Mouse (Mus musculus) limb, embryonic 14.5 days (tissue): Measurements from ENCODE around the gene Herpud1. TPM values are rescaled to one million over a fixed set of nuclear protein-coding genes. Genes with fewer than 3 reads are reported as not detected.
A peak's percentile ranks its signal among the peaks of the same experiment; 100 is the strongest.

Experiments
- ATAC-seq: fragments of 200-750 bp; cut with Nextera tagmentation; 2 replicates; pipeline ENCODE4 v1.8.0; 2017; ENCODE audit warnings: low read depth, moderate number of reproducible peaks, moderate TSS enrichment; ENCODE audit not compliant: low FRiP score
- DNase-seq: peaks from one replicate; pipeline ENCODE4 v3.0.0-alpha.2; 2015; ENCODE audit warnings: low spot score
- H3K27ac ChIP-seq: fragments of 300-500 bp; sonication (generic); replicated peaks from 2 replicates; pipeline ENCODE4 v1.5.1; 2014; ENCODE audit warnings: low read depth, mild to moderate bottlenecking, low read length, moderate library complexity, mixed read lengths
- H3K27me3 ChIP-seq: fragments of 300-500 bp; sonication (generic); 2 replicates; pipeline ENCODE4 v1.6.1; 2014; ENCODE audit warnings: low read length, mixed read lengths; ENCODE audit not compliant: control insufficient read depth, insufficient read depth
- H3K36me3 ChIP-seq: fragments of 300-500 bp; sonication (generic); 2 replicates; pipeline ENCODE4 v1.6.1; 2014; ENCODE audit warnings: mild to moderate bottlenecking, low read length, moderate library complexity, mixed read lengths; ENCODE audit not compliant: control insufficient read depth, insufficient read depth
- H3K4me1 ChIP-seq: fragments of 300-500 bp; sonication (generic); 2 replicates; pipeline ENCODE4 v1.6.1; 2014; ENCODE audit warnings: antibody characterized with exemption, low read length, mixed read lengths; ENCODE audit not compliant: control insufficient read depth, insufficient read depth
- H3K4me2 ChIP-seq: fragments of 300-500 bp; sonication (generic); replicated peaks from 2 replicates; pipeline ENCODE4 v1.6.1; 2014; ENCODE audit warnings: low read depth, mild to moderate bottlenecking, low read length, moderate library complexity; ENCODE audit not compliant: severe bottlenecking
- H3K4me3 ChIP-seq: fragments of 300-500 bp; sonication (generic); replicated peaks from 2 replicates; pipeline ENCODE4 v1.5.1; 2014; ENCODE audit warnings: low read length
- H3K9ac ChIP-seq: fragments of 300-500 bp; sonication (generic); 2 replicates; pipeline ENCODE4 v1.6.1; 2014; ENCODE audit warnings: mild to moderate bottlenecking, low read depth, low read length, moderate library complexity; ENCODE audit not compliant: severe bottlenecking
- H3K9me3 ChIP-seq: fragments of 300-500 bp; sonication (generic); 2 replicates; pipeline ENCODE4 v1.6.1; 2016; ENCODE audit warnings: low read length; ENCODE audit not compliant: control insufficient read depth
- POLR2A ChIP-seq: fragments of 200-500 bp; IDR thresholded peaks from 2 replicates; pipeline ENCODE4 v1.8.0; 2012; ENCODE audit warnings: inconsistent platforms, mild to moderate bottlenecking, moderate library complexity, borderline replicate concordance; ENCODE audit not compliant: insufficient read depth, insufficient read length; ENCODE audit errors: extremely low read depth
- whole genome bisulfite sequencing: fragments of 180-500 bp; shearing (Covaris S2); extraction: QIAGEN DNeasy Blood & Tissue Kit; methylation state at CpG from one replicate; pipeline ENCODE4 v1.1.7; 2014; 5-methylcytosine and 5-hydroxymethylcytosine counted together
- polyA plus RNA-seq, 2 experiments: library from polyadenylated mRNA; depleted of rRNA in 1 of 2; stranded (reverse) in 1 of 2; unstranded in 1 of 2; fragments of >200 nt; fragmentation: Nextera tagmentation in 1 of 2; extraction: Ambion mirVana in 1 of 2; gene quantifications; 2 replicates each; pipeline versions ENCODE4 v1.2.1 to v1.2.3; 2012 to 2014

Herpud1 gene
- polyA plus RNA-seq, 2 experiments, result 72.9 to 84.1 TPM

GRCm38 (mm10) chr8:94387785-94388184 lies 1.5 kb downstream of the Herpud1 start:
- Histone ChIP-seq H3K9me3 (no peaks in the 10 kb centered on the region), H3K27ac (no peak overlapping the region), H3K4me2 (peak overlapping the region; percentile 91), H3K4me1 (peaks cover 7% of the 10 kb centered on the region; the same call in 1 of the 2 replicates), H3K27me3 (no peaks in the 10 kb centered on the region), H3K4me3 (peak overlapping the region; percentile 87), H3K9ac (peak overlapping the region; percentile 86), H3K36me3 (peaks cover 37% of the 10 kb centered on the region)
- TF ChIP-seq POLR2A, result no peak
- WGBS, result 20% methylated on average over 6 of the region's 6 CpGs
- no peak for ATAC-seq
- DNase-seq, result no peak

DNA sequence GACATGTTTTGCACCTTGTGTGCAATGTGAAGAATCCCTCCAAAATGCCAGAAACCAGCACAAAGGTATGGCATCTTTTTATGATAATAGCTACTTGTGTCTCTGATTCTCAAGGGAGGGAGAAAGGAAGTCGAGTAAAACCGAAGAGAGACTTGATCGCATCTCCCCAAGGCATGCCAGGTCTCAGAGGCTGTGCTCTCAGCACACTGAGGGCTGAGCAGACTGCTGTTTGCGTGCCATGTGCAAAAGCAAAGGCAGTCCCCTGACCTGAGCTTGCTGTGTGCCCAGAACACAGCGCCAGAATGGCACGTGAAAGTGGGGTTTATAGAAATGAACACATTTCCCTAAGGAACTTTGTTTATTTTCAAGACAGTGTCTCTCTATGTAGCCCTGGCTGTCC lies 3.3 kb downstream of the Herpud1 start:
- Histone ChIP-seq H3K9me3 (no peaks in the 10 kb centered on the region), H3K27me3 (no peaks in the 10 kb centered on the region), H3K4me3 (no peak overlapping the region), H3K27ac (no peak overlapping the region), H3K9ac (no peak overlapping the region), H3K4me2 (no peak overlapping the region), H3K4me1 (peaks cover 7% of the 10 kb centered on the region; the same call in 1 of the 2 replicates), H3K36me3 (peaks cover 52% of the 10 kb centered on the region)
- 87% methylated on average over 6 of the region's 6 CpGs for WGBS
- ATAC-seq (no peak), DNase-seq (no peak)
- no peak for TF ChIP-seq POLR2A

- 90% methylated on average over 6 of the region's 6 CpGs for WGBS
Observed at GRCm38 (mm10) chr8:94390429-94390828, 4.2 kb downstream of the Herpud1 start.

DNA sequence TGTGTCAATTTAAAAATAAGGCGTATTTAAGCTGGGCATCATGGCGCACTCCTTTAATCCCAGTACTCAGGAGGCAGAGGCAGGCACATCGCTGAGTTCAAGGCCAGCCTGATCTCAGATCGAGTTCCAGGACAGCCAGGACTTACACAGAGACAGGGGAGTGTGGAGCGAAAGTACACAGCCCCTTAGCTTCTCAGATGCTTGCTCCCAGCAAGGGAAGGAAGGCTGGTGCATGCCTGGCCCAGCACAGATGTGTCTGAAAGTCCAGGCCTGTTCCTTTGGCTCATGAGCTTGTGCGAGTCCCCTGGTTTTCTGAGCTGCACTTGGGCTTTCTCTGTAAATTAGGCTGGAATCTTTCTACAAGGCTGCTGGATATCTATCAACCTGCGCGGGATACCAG lies 4.7 kb downstream of the Herpud1 start:
- H3K4me3 ChIP-seq, result no peak overlapping the region
- H3K9me3 ChIP-seq, result no peaks in the 10 kb centered on the region
- peaks cover 4% of the 10 kb centered on the region; the same call in 1 of the 2 replicates for H3K4me1 ChIP-seq
- no peak overlapping the region for H3K9ac ChIP-seq
- DNase-seq (no peak), ATAC-seq (no peak)
- no peaks in the 10 kb centered on the region for H3K27me3 ChIP-seq
- TF ChIP-seq POLR2A, result no peak
- 97% methylated on average over 8 of the region's 8 CpGs for WGBS
- H3K4me2 ChIP-seq, result no peak overlapping the region
- peaks cover 66% of the 10 kb centered on the region for H3K36me3 ChIP-seq
- no peak overlapping the region for H3K27ac ChIP-seq

More at GRCm38 (mm10) chr8:94390429-94390828, 4.2 kb downstream of the Herpud1 start:
- Histone ChIP-seq H3K4me2 (no peak overlapping the region), H3K27me3 (no peaks in the 10 kb centered on the region), H3K9me3 (no peaks in the 10 kb centered on the region), H3K36me3 (peaks cover 61% of the 10 kb centered on the region), H3K4me3 (no peak overlapping the region), H3K9ac (no peak overlapping the region), H3K4me1 (peaks cover 7% of the 10 kb centered on the region; the same call in 1 of the 2 replicates), H3K27ac (no peak overlapping the region)
- TF ChIP-seq POLR2A, result no peak
- no peak for ATAC-seq
- no peak for DNase-seq

DNA sequence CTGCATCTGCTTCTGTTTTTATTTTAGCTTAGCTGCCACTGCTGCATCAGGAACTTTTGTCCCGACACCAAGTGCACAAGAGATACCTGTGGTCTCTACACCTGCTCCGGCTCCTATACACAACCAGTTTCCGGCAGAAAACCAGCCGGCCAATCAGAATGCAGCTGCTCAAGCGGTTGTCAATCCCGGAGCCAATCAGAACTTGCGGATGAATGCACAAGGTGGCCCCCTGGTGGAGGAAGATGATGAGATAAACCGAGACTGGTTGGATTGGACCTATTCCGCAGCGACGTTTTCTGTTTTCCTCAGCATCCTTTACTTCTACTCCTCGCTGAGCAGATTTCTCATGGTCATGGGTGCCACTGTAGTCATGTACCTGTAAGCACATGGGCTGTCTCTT lies 5.9 kb downstream of the Herpud1 start:
- peak; percentile 21 for DNase-seq
- H3K36me3 ChIP-seq, result peaks cover 70% of the 10 kb centered on the region
- H3K27me3 ChIP-seq, result no peaks in the 10 kb centered on the region
- H3K27ac ChIP-seq, result no peak overlapping the region
- H3K9me3 ChIP-seq, result no peaks in the 10 kb centered on the region
- no peak overlapping the region for H3K4me3 ChIP-seq
- peaks cover 4% of the 10 kb centered on the region; the same call in 1 of the 2 replicates for H3K4me1 ChIP-seq
- no peak overlapping the region for H3K9ac ChIP-seq
- WGBS, result 79% methylated on average over 12 of the region's 12 CpGs
- TF ChIP-seq POLR2A, result no peak
- no peak overlapping the region for H3K4me2 ChIP-seq
- ATAC-seq, result no peak

DNA sequence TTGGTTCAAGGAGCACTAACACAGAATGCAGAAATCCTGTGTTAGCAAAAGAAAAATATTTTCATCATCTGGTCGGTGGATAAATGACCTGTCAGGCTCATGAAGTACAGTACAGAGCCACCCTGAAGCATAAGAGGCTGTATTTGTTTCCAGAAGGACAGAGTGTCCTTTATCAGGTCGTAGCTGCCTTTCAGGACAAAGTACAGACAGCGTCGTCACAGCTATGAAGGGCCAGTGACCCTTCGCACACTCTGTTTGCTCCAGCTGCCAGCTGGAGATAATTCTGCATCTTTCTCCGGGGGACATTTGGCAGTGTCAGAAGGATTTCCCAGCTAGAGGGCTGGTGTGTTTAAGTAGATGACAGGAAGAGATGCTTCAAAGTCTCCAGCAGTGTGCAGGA lies 6.4 kb downstream of the Herpud1 start:
- DNase-seq (no peak), ATAC-seq (no peak)
- no peak overlapping the region for H3K27ac ChIP-seq
- H3K27me3 ChIP-seq, result no peaks in the 10 kb centered on the region
- H3K4me3 ChIP-seq, result no peak overlapping the region
- TF ChIP-seq POLR2A, result no peak
- H3K4me2 ChIP-seq, result no peak overlapping the region
- WGBS, result 86% methylated on average over 6 of the region's 6 CpGs
- H3K9ac ChIP-seq, result no peak overlapping the region
- H3K9me3 ChIP-seq, result no peaks in the 10 kb centered on the region
- H3K4me1 ChIP-seq, result peaks cover 3% of the 10 kb centered on the region; the same call in 1 of the 2 replicates
- peaks cover 73% of the 10 kb centered on the region for H3K36me3 ChIP-seq
